Mouse (Mus musculus) macrophage (primary cell): ENCODE data around the gene Selenov. TPM values are rescaled to one million over a fixed set of nuclear protein-coding genes. Genes with fewer than 3 reads are reported as not detected.

ENCODE experiments used
- H3K27ac ChIP-seq: fragments of 350-480 bp; formaldehyde crosslinking; 2 replicates; pipeline ENCODE4 v1.9.0; 2021
- H3K36me3 ChIP-seq: fragments of 350-480 bp; formaldehyde crosslinking; 2 replicates; pipeline ENCODE4 v1.9.0; 2021; ENCODE audit errors: inconsistent target
- H3K4me3 ChIP-seq: fragments of 350-480 bp; formaldehyde crosslinking; 2 replicates; pipeline ENCODE4 v1.9.0; 2021; ENCODE audit errors: inconsistent target
- H3K79me2 ChIP-seq: fragments of 350-480 bp; formaldehyde crosslinking; 2 replicates; pipeline ENCODE4 v1.9.0; 2021; ENCODE audit errors: inconsistent target
- WGBS: methylation state at CpG from one replicate; pipeline ENCODE4 v1.1.7; 2026; ENCODE audit warnings: inconsistent platforms; ENCODE audit not compliant: missing documents; 5-methylcytosine and 5-hydroxymethylcytosine counted together
- polyA plus RNA-seq: library from polyadenylated mRNA; stranded (reverse); fragments of 250-400 nt; gene quantifications from 3 replicates; pipeline ENCODE4 v1.2.4, GENCODE M21; 2018; ENCODE audit warnings: inconsistent platforms
- total RNA-seq, 78 experiments: library from RNA; depleted of rRNA; stranded (reverse); fragments of 250-400 nt; gene quantifications; 1 replicate in 9 of 78; 2 replicates in 24 of 78; 3 replicates in 43 of 78; 4 replicates in 2 of 78; pipeline ENCODE4 v1.2.4; 2018; ENCODE audit warnings: inconsistent platforms in 56 of 78

Gene Selenov
- total RNA-seq (2018; cell fraction: chromatin; rRNA removed) = not detected
- not detected for total RNA-seq (2018; cell fraction: cytosol; rRNA removed)
- total RNA-seq (2018; cell fraction: nucleus; rRNA removed) = not detected
- polyA plus RNA-seq = not detected in 3 replicates

- H3K36me3 ChIP-seq = no peaks in the 10 kb centered on the region
- no peak within 1 kb of the TSS for H3K27ac ChIP-seq
- H3K79me2 ChIP-seq = no peaks in the 10 kb centered on the region
- no peak within 1 kb of the TSS for H3K4me3 ChIP-seq
- 5% methylated on average over 51 of the region's 52 CpGs for WGBS
Measured at GRCm38 (mm10) chr7:28290638-28291590, at the start of gene Selenov. Gene Selenov, minus strand, starts transcription at chr7:28291186.

- H3K27ac ChIP-seq = peak overlapping the region; percentile 83
- 13% methylated on average over 16 of the region's 19 CpGs for WGBS
- H3K36me3 ChIP-seq = no peaks in the 10 kb centered on the region; the same call in 1 of the 2 replicates
- H3K79me2 ChIP-seq = peaks cover 41% of the 10 kb centered on the region
- H3K4me3 ChIP-seq = peak overlapping the region; percentile 71
Measured at GRCm38 (mm10) chr7:28339213-28339917, 48.4 kb upstream of the Selenov start.

- H3K27ac ChIP-seq = peak within 1 kb of the TSS; percentile 83
- H3K36me3 ChIP-seq = no peaks in the 10 kb centered on the region; the same call in 1 of the 2 replicates
- peaks cover 51% of the 10 kb centered on the region for H3K79me2 ChIP-seq
- H3K4me3 ChIP-seq = peak within 1 kb of the TSS; percentile 71
- WGBS = under 1% methylated on average over 62 of the region's 77 CpGs
Measured at GRCm38 (mm10) chr7:28338108-28338998, 47.4 kb upstream of the Selenov start, which contains the start of gene Supt5. Gene Supt5, minus strand, starts transcription at chr7:28338746.

GRCm38 (mm10) chr7:28335471-28335870 lies 44.5 kb upstream of the Selenov start:
- H3K79me2 ChIP-seq = peaks cover 80% of the 10 kb centered on the region
- H3K27ac ChIP-seq = no peak overlapping the region
- no peak overlapping the region for H3K4me3 ChIP-seq
- WGBS = 92% methylated on average over 2 of the region's 2 CpGs
- H3K36me3 ChIP-seq = peaks cover 5% of the 10 kb centered on the region; the same call in 1 of the 2 replicates

GRCm38 (mm10) chr7:28334534-28334933 lies 43.5 kb upstream of the Selenov start:
- WGBS = 92% methylated on average over 4 of the region's 4 CpGs
- Histone ChIP-seq H3K36me3 (peaks cover 13% of the 10 kb centered on the region), H3K27ac (no peak overlapping the region), H3K4me3 (no peak overlapping the region), H3K79me2 (peaks cover 82% of the 10 kb centered on the region)

GRCm38 (mm10) chr7:28328260-28328659 lies 37.3 kb upstream of the Selenov start:
- peaks cover 66% of the 10 kb centered on the region for H3K36me3 ChIP-seq
- no peak overlapping the region for H3K27ac ChIP-seq
- H3K79me2 ChIP-seq = peaks cover 30% of the 10 kb centered on the region
- WGBS = 95% methylated on average over 2 of the region's 2 CpGs
- H3K4me3 ChIP-seq = no peak overlapping the region

- Histone ChIP-seq H3K4me3 (no peak overlapping the region), H3K36me3 (peaks cover 77% of the 10 kb centered on the region), H3K79me2 (peaks cover 12% of the 10 kb centered on the region), H3K27ac (no peak overlapping the region)
- WGBS = 92% methylated on average over 4 of the region's 4 CpGs
Measured at GRCm38 (mm10) chr7:28326457-28326856, 35.5 kb upstream of the Selenov start.

GRCm38 (mm10) chr7:28325293-28325692 lies 34.3 kb upstream of the Selenov start:
- H3K36me3 ChIP-seq = peaks cover 81% of the 10 kb centered on the region
- no peak overlapping the region for H3K4me3 ChIP-seq
- no peak overlapping the region for H3K27ac ChIP-seq
- H3K79me2 ChIP-seq = peaks cover under 1% of the 10 kb centered on the region; the same call in 1 of the 2 replicates
- 92% methylated on average over 8 of the region's 8 CpGs for WGBS

GRCm38 (mm10) chr7:28321974-28322720 lies 31.2 kb upstream of the Selenov start:
- Histone ChIP-seq H3K79me2 (no peaks in the 10 kb centered on the region), H3K27ac (no peak overlapping the region), H3K36me3 (peaks cover 87% of the 10 kb centered on the region), H3K4me3 (no peak overlapping the region)
- WGBS = 56% methylated on average over 14 of the region's 15 CpGs

GRCm38 (mm10) chr7:28318714-28319113 lies 27.7 kb upstream of the Selenov start:
- no peaks in the 10 kb centered on the region for H3K79me2 ChIP-seq
- no peak overlapping the region for H3K27ac ChIP-seq
- 96% methylated on average over 17 of the region's 17 CpGs for WGBS
- H3K4me3 ChIP-seq = no peak overlapping the region
- peaks cover 81% of the 10 kb centered on the region for H3K36me3 ChIP-seq

- Histone ChIP-seq H3K4me3 (no peak overlapping the region), H3K36me3 (peaks cover 74% of the 10 kb centered on the region), H3K79me2 (no peaks in the 10 kb centered on the region), H3K27ac (no peak overlapping the region)
- WGBS = 91% methylated on average over 3 of the region's 3 CpGs
Measured at GRCm38 (mm10) chr7:28318036-28318435, 27.1 kb upstream of the Selenov start.

GRCm38 (mm10) chr7:28311926-28312543 lies 21.0 kb upstream of the Selenov start, which contains the start of gene Timm50:
Gene Timm50, minus strand, starts transcription at chr7:28312072.
- H3K79me2 ChIP-seq = peaks cover 14% of the 10 kb centered on the region
- WGBS = under 1% methylated on average over 42 of the region's 45 CpGs
- peaks cover 33% of the 10 kb centered on the region for H3K36me3 ChIP-seq
- H3K27ac ChIP-seq = peak within 1 kb of the TSS; percentile 32
- peak within 1 kb of the TSS; percentile 100 for H3K4me3 ChIP-seq
